Mouse (Mus musculus) splenic B cell, adult 2 months (primary cell): ENCODE measurements around the gene Dido1.

ENCODE experiments used
- DNase-seq: peaks from one replicate; pipeline ENCODE4 v3.0.0-alpha.2; 2011; ENCODE audit warnings: low read depth, low spot score
- H3K27me3 ChIP-seq: 2 replicates; pipeline ENCODE4 v1.6.1; 2012; ENCODE audit warnings: mild to moderate bottlenecking, low read length, moderate library complexity, mixed read lengths; ENCODE audit not compliant: control insufficient read depth, poor library complexity, insufficient read depth, severe bottlenecking
- H3K36me3 ChIP-seq: 2 replicates; pipeline ENCODE4 v1.6.1; 2012; ENCODE audit warnings: mild to moderate bottlenecking, low read length, moderate library complexity, mixed read lengths; ENCODE audit not compliant: control insufficient read depth, poor library complexity, insufficient read depth, severe bottlenecking

Gene Dido1

GRCm38 (mm10) chr2:180705066-180705465, 4.7 kb downstream of the Dido1 start:
- DNase-seq, result peak; percentile 62
- Histone ChIP-seq H3K27me3 (no peaks in the 10 kb centered on the region), H3K36me3 (no peaks in the 10 kb centered on the region)

- Histone ChIP-seq H3K36me3 (no peaks in the 10 kb centered on the region), H3K27me3 (no peaks in the 10 kb centered on the region)
- DNase-seq, result no peak
Measured at GRCm38 (mm10) chr2:180704591-180704990, 5.2 kb downstream of the Dido1 start.

DNA sequence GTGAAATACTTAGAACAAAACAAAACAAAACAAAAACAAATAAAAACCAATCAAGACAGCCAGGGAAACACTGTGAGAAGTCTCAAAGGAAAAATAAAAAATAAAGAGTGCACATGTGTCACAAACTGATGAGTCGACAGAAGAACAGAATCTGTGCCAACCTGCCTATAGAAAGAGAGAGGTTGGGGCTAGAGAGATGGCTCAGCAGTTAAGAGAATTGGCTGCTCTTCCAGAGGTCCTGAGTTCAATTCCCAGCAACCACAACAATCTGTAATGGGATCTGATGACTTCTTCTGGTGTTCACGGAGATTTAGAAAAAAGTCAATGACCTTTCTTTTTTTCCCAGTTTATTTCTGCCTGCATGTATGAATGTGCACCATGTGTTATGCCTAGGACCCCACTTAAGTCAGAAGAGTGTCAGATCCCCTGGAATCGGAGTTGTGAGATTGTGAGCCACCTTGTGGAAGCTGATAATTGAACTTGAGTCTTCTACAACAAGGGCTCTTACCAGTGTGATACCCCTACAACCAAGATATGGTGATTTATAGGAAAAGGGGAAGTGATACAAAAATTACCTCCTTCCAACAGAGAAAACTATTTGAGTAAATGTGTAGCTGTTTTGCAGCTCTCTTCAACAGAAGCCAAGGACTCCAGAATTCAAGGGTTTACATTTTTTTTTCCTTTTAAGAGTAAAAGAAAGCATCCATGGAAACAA, 6.0 kb downstream of the Dido1 start:
- no peaks in the 10 kb centered on the region for H3K27me3 ChIP-seq
- DNase-seq, result peak; percentile 51
- no peaks in the 10 kb centered on the region for H3K36me3 ChIP-seq

DNA sequence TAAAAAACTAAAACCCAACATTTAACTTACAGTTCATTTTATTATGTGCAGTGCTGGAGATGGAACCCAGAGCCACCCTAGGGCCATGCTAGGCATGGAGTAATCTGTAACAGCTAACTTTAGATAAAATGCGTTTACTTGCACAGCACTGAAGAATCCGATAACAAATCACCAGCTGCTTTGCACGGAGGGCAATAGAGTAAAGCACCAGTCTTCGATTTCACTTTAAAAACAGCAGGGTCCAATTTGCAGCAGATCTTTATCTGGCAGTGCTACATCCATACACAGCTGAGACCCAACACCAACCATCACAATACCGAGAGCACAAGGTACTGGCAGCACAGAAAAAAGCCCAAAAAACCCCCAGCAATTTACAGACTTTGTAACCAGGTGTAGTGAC, 6.6 kb downstream of the Dido1 start:
- DNase-seq, result no peak
- H3K27me3 ChIP-seq, result no peaks in the 10 kb centered on the region
- no peaks in the 10 kb centered on the region for H3K36me3 ChIP-seq

GRCm38 (mm10) chr2:180702701-180703149, 7.1 kb downstream of the Dido1 start:
- no peaks in the 10 kb centered on the region for H3K27me3 ChIP-seq
- DNase-seq, result no peak
- H3K36me3 ChIP-seq, result no peaks in the 10 kb centered on the region

DNA sequence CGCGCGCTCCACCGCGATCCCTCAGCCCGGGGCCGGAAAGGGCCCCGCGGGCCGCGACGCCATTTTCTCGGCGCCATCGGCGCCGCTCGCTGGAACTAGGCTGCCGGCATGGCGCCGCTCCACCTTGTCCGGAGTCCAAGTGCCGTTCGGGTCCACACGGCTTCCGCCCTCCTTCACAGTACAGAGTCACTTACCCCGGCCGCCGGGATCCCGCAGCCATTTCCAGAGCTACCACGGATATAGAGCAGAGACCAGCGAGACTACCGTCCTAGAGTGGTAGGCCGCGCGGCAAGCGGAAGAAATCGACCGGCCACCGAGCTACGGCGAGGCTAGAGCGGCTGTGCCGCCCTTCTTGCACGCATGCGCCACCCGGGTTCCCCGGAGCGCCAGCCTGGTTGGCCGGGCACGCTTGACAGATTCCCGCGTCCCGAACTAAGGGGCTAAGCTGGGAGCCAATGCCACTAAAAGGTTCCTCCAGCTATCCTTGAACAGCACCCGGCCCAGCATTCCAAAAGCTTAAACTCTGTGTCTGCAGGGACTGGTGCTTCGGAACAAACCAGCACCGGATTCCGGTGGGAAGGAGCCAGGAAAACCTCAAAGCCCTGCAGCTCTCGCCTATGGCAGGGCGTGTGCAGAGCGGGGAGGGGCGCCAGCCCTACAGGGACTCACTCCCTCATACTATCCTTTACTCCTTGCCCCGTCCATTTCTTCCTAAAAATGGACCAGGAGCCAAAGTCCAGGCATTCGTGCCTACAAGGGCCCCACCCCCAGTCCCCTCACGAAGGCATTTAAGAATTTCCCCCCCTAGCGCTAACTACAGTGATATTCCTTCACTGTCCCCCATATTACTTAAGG, 7.8 kb downstream of the Dido1 start:
- H3K36me3 ChIP-seq, result no peaks in the 10 kb centered on the region
- no peaks in the 10 kb centered on the region for H3K27me3 ChIP-seq
- DNase-seq, result peak; percentile 92

DNA sequence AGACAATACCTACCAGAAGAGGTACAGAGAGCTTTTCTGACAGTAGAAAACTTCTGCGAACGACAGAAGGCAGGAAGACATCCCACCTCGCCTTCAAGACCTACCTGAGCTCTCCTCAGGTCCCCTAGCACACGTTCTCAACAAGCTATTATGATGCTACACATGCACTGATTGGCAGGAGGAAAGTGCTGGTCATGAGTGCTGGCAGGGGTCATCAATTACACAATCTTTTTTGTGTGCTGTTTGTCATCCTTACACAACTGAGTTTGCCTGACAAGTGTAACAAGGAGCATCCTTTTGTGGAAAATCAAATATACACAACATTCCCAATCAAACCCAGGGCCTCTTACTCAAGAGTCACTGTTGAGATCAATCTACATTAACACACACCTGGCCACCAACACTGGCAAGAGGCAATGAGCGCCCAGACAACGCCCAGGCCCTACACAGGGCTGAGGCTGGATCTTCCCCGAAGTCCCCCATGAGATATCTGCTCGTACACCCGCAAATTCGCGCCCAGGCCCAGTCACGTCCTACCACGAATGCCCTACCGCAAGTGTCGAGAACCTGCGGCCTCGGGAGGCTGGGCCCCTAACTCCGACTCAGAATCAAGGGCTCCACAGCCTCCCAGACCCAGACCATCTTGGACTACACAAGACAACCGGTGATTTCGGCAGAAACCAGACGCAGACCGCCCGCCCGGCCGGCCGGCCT, 8.6 kb downstream of the Dido1 start:
- Histone ChIP-seq H3K36me3 (no peaks in the 10 kb centered on the region), H3K27me3 (no peaks in the 10 kb centered on the region)
- DNase-seq, result no peak

GRCm38 (mm10) chr2:180700457-180700856, 9.3 kb downstream of the Dido1 start:
- no peaks in the 10 kb centered on the region for H3K36me3 ChIP-seq
- H3K27me3 ChIP-seq, result no peaks in the 10 kb centered on the region
- no peak for DNase-seq

GRCm38 (mm10) chr2:180695176-180695575, 14.6 kb downstream of the Dido1 start:
- H3K36me3 ChIP-seq, result peaks cover 3% of the 10 kb centered on the region; the same call in 1 of the 2 replicates
- no peaks in the 10 kb centered on the region for H3K27me3 ChIP-seq
- peak; percentile 69 for DNase-seq

DNA sequence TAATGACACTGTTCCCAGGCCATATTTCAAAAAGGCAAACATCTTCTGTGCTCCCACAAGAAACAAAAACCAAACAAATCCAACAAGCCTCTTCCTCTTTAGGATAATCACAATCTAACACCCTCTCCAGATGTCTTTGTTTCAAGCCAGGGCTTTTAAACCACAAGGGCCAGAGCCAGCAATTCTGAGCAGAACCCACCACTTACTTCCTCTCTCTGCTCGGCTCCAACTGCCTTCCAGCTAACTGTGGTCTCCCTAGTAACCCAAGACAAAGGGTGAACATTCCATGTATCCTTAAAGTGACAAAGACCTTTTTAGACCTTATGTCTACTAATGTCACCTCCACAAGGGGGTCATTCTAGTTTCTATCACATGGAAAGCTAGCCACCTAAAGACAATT, 17.2 kb downstream of the Dido1 start:
- no peaks in the 10 kb centered on the region for H3K27me3 ChIP-seq
- H3K36me3 ChIP-seq, result peaks cover 3% of the 10 kb centered on the region; the same call in 1 of the 2 replicates
- no peak for DNase-seq

DNA sequence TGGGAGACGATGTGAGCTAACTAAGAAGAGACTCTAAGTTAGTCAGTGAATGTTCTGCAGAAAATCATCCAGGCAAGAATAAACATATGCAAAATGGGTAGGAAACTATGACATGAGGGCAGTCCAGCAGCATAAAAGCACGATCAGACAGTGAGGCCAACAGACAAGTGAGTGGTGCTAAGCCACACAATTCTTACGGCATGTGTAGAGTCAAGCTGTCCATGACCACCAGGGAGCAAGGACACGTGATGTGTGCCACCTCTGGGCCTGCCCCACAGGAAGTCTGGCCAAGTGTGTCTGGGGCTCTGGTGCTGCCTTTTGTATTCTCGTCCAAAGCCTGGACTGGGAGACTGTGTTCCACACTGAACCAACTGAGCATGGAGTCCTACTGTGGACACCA, 20.0 kb downstream of the Dido1 start:
- DNase-seq, result peak; percentile 45
- Histone ChIP-seq H3K27me3 (no peaks in the 10 kb centered on the region), H3K36me3 (peaks cover 11% of the 10 kb centered on the region; the same call in 1 of the 2 replicates)

- no peak for DNase-seq
- H3K27me3 ChIP-seq, result no peaks in the 10 kb centered on the region
- peaks cover 20% of the 10 kb centered on the region; the same call in 1 of the 2 replicates for H3K36me3 ChIP-seq
Measured at GRCm38 (mm10) chr2:180684031-180684430, 25.8 kb downstream of the Dido1 start.

GRCm38 (mm10) chr2:180683524-180683923, 26.3 kb downstream of the Dido1 start:
- no peak for DNase-seq

GRCm38 (mm10) chr2:180681225-180681624, 28.6 kb downstream of the Dido1 start:
- Histone ChIP-seq H3K27me3 (no peaks in the 10 kb centered on the region), H3K36me3 (peaks cover 16% of the 10 kb centered on the region; the same call in 1 of the 2 replicates)

More at GRCm38 (mm10) chr2:180683524-180683923, 26.3 kb downstream of the Dido1 start:
- Histone ChIP-seq H3K36me3 (peaks cover 20% of the 10 kb centered on the region; the same call in 1 of the 2 replicates), H3K27me3 (no peaks in the 10 kb centered on the region)

More at GRCm38 (mm10) chr2:180681225-180681624, 28.6 kb downstream of the Dido1 start:
- DNase-seq, result no peak
